ENCODE assay signal across 18 mouse cellular contexts in genomic region chr14:58307695-58308094, GRCm38 (mm10).
"Had no signal": no experiment of that assay in that cellular context is flagged by ENCODE, and none has a peak within 500 bp of the region (broad histone marks: within the 10 kb centered on the region; RNA-seq: fewer than 3 reads in every experiment).

No protein-coding gene starts in this region.

- H3K36me3 ChIP-seq: midbrain, embryonic 13.5 days; midbrain, embryonic 15.5 days; neural tube, embryonic 13.5 days; neural tube, embryonic 15.5 days had no signal

- DNase-seq: lung, adult 18-20 months; lung, embryonic 14.5 days; lung, postnatal 10 days; lung, postnatal 4 days; retina, postnatal 1 day; right cerebral cortex, adult 18-20 months; right cerebral cortex, postnatal 25 days; right cerebral cortex, postnatal 4 days; spleen, adult 18-20 months; thymus, adult 18-20 months; thymus, postnatal 14 days; thymus, postnatal 36 days had no signal

- H3K4me1 ChIP-seq: megakaryocyte, embryonic 14.5 days; midbrain, embryonic 13.5 days; midbrain, embryonic 15.5 days had no signal

- H3K27ac ChIP-seq: midbrain, embryonic 13.5 days; midbrain, embryonic 15.5 days had no signal

- ATAC-seq: midbrain, embryonic 13.5 days; midbrain, embryonic 15.5 days had no signal

- H3K4me3 ChIP-seq: megakaryocyte, embryonic 14.5 days; midbrain, embryonic 13.5 days; midbrain, embryonic 15.5 days; myocyte; neural tube, embryonic 13.5 days; neural tube, embryonic 15.5 days had no signal
